Comparison of ENCODE assay signal across 17 mouse cellular contexts in the genomic region with DNA sequence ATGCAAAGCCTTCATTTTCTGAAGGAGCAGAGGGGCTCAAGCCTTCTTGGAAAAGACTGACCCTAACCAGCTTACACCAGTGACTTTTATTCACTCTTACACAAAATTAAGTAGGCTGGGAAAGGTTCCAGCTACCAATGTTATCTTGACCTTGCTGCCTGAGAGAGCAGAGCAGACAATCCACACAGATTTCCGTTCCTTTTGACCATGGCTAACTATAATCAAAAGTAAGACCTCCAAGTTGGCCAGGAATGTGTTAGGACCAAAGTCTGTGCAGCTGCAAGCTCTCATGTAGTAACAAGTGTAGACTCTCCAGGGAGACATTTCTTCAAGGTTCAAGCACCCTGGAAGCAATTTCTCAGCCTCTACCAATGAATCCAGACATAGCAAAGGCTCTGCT. TPM values are rescaled to one million over a fixed set of nuclear protein-coding genes. Genes with fewer than 3 reads are reported as not detected.
A peak's percentile ranks its signal among the peaks of the same experiment; 100 is the strongest.
DNase-seq lines count a peak whose midpoint lies in the region; ATAC-seq and TF ChIP-seq lines count a peak whose summit lies in the region.
"Had no signal": no experiment of that assay in that cellular context is flagged by ENCODE, and none has a peak within 500 bp of the region (broad histone marks: within the 10 kb centered on the region; RNA-seq: fewer than 3 reads in every experiment).

No protein-coding gene starts in this region.

- H3K4me3 ChIP-seq in kidney, embryonic 16.5 days (ENCODE audit: low read length), result no peak overlapping the region
- no peak overlapping the region for H3K4me3 ChIP-seq in cerebellum, adult 2 months (replicated peaks; ENCODE audit: insufficient read depth, low read depth, low read length)

- no peaks in the 10 kb centered on the region for H3K9me3 ChIP-seq in kidney, embryonic 16.5 days (ENCODE audit: low read length)
- H3K9me3 ChIP-seq: forebrain, embryonic 10.5 days had no signal

- TF ChIP-seq POLR2A in cerebellum, adult 2 months (IDR thresholded peaks at IDR 0.05; ENCODE audit: borderline replicate concordance, insufficient read depth, low read length), result no peak

- peaks cover 5% of the 10 kb centered on the region; the same call in 1 of the 2 replicates for H3K36me3 ChIP-seq in kidney, embryonic 16.5 days (ENCODE audit: insufficient read depth, low read length)

- H3K27me3 ChIP-seq in kidney, embryonic 16.5 days (ENCODE audit: insufficient read depth, low read length), result no peaks in the 10 kb centered on the region
- no peaks in the 10 kb centered on the region for H3K27me3 ChIP-seq in cerebellum, adult 2 months (ENCODE audit: control insufficient read depth, insufficient read depth, low read length)

- H3K4me1 ChIP-seq in kidney, embryonic 16.5 days (ENCODE audit: insufficient read depth, low read length), result 0 out of 2 replicates have a peak, but pooled peaks cover 4% of the 10 kb centered on the region
- H3K4me1 ChIP-seq in cerebellum, adult 2 months (ENCODE audit: control insufficient read depth, insufficient read depth, low read length), result no peaks in the 10 kb centered on the region

- WGBS in kidney, embryonic 16.5 days, result 59% methylated on average over 1 of the region's 1 CpGs
- WGBS in cerebellum, adult 2 months, result 86% methylated on average over 1 of the region's 1 CpGs

- no peak overlapping the region for H3K9ac ChIP-seq in kidney, embryonic 16.5 days (replicated peaks; ENCODE audit: low read length)
- H3K9ac ChIP-seq: forebrain, postnatal 0 days had no signal

- ATAC-seq in kidney, embryonic 16.5 days (ENCODE audit: low FRiP score, low TSS enrichment), result peak; percentile 16; the same call in 1 of the 2 replicates
- no peak for ATAC-seq in frontal cortex, adult (ENCODE audit: low TSS enrichment)
- ATAC-seq: forebrain, postnatal 0 days; intestine, postnatal 0 days; lung, postnatal 0 days had no signal

- H3K4me2 ChIP-seq in kidney, embryonic 16.5 days (replicated peaks; ENCODE audit: low read depth, low read length), result no peak overlapping the region
- H3K4me2 ChIP-seq: midbrain, embryonic 11.5 days had no signal

- H3K27ac ChIP-seq in kidney, embryonic 16.5 days (ENCODE audit: low read length), result no peak overlapping the region
- H3K27ac ChIP-seq in cerebellum, adult 2 months (ENCODE audit: insufficient read depth, low read length), result no peak overlapping the region
- H3K27ac ChIP-seq: forebrain, embryonic 10.5 days; stomach, postnatal 0 days had no signal

- no peak for TF ChIP-seq CTCF in cerebellum, adult 2 months (IDR thresholded peaks at IDR 0.05; ENCODE audit: borderline replicate concordance, insufficient read depth, low read depth, low read length)

- DNase-seq in cerebellum, adult 9-10 months, result peak; percentile 12
- no peak for DNase-seq in cerebellum, postnatal 25 days
- DNase-seq in lung, postnatal 36 days, result peak; percentile 14
- no peak for DNase-seq in lung, adult 18-20 months
- DNase-seq in layer of hippocampus, postnatal 10 days (ENCODE audit: low spot score in 2 of 2), result no peak
- DNase-seq in cerebellum, adult 2 months, result no peak
- DNase-seq: adrenal gland, postnatal 36 days; cerebellum, postnatal 10 days; forebrain, postnatal 0 days; layer of hippocampus, postnatal 36 days had no signal

RNA-seq across cellular contexts. Expression of a gene that starts 25.6 kb away (rescaled TPM):
- polyA plus RNA-seq in kidney, embryonic 16.5 days (2015; fragmentation: Nextera tagmentation; extraction: Ambion mirVana), result 2.0 and 2.3 TPM in 2 replicates
- total RNA-seq in layer of hippocampus, postnatal 10 days (2021), result 1 to 10 TPM; 3.7 to 4.2 TPM
- polyA plus RNA-seq in cerebellum, adult 2 months (2012; rRNA removed), result 2.6 and 2.7 TPM in 2 replicates

Comparison
In these comparisons a context has a peak if more than half of its experiments do, and no peak if none do; other contexts are left out.
1. DNase-seq: peak in cerebellum, adult 9-10 months (single experiment) and lung, postnatal 36 days (single experiment); none in cerebellum, postnatal 25 days (0 of 2), lung, adult 18-20 months (0 of 2), layer of hippocampus, postnatal 10 days (0 of 2) and cerebellum, adult 2 months (0 of 2).